Mouse (Mus musculus) limb, embryonic 14.5 days (tissue): ENCODE data around the gene Rapgef4. TPM values are rescaled to one million over a fixed set of nuclear protein-coding genes. Genes with fewer than 3 reads are reported as not detected.

ENCODE experiments used
- ATAC-seq: fragments of 200-750 bp; cut with Nextera tagmentation; 2 replicates; pipeline ENCODE4 v1.8.0; 2017; ENCODE audit warnings: low read depth, moderate number of reproducible peaks, moderate TSS enrichment; ENCODE audit not compliant: low FRiP score
- DNase-seq: peaks from one replicate; pipeline ENCODE4 v3.0.0-alpha.2; 2015; ENCODE audit warnings: low spot score
- H3K27ac ChIP-seq: fragments of 300-500 bp; sonication (generic); replicated peaks from 2 replicates; pipeline ENCODE4 v1.5.1; 2014; ENCODE audit warnings: low read depth, mild to moderate bottlenecking, low read length, moderate library complexity, mixed read lengths
- H3K27me3 ChIP-seq: fragments of 300-500 bp; sonication (generic); 2 replicates; pipeline ENCODE4 v1.6.1; 2014; ENCODE audit warnings: low read length, mixed read lengths; ENCODE audit not compliant: control insufficient read depth, insufficient read depth
- H3K36me3 ChIP-seq: fragments of 300-500 bp; sonication (generic); 2 replicates; pipeline ENCODE4 v1.6.1; 2014; ENCODE audit warnings: mild to moderate bottlenecking, low read length, moderate library complexity, mixed read lengths; ENCODE audit not compliant: control insufficient read depth, insufficient read depth
- H3K4me1 ChIP-seq: fragments of 300-500 bp; sonication (generic); 2 replicates; pipeline ENCODE4 v1.6.1; 2014; ENCODE audit warnings: antibody characterized with exemption, low read length, mixed read lengths; ENCODE audit not compliant: control insufficient read depth, insufficient read depth
- H3K4me2 ChIP-seq: fragments of 300-500 bp; sonication (generic); replicated peaks from 2 replicates; pipeline ENCODE4 v1.6.1; 2014; ENCODE audit warnings: low read depth, mild to moderate bottlenecking, low read length, moderate library complexity; ENCODE audit not compliant: severe bottlenecking
- H3K4me3 ChIP-seq: fragments of 300-500 bp; sonication (generic); replicated peaks from 2 replicates; pipeline ENCODE4 v1.5.1; 2014; ENCODE audit warnings: low read length
- H3K9ac ChIP-seq: fragments of 300-500 bp; sonication (generic); 2 replicates; pipeline ENCODE4 v1.6.1; 2014; ENCODE audit warnings: mild to moderate bottlenecking, low read depth, low read length, moderate library complexity; ENCODE audit not compliant: severe bottlenecking
- H3K9me3 ChIP-seq: fragments of 300-500 bp; sonication (generic); 2 replicates; pipeline ENCODE4 v1.6.1; 2016; ENCODE audit warnings: low read length; ENCODE audit not compliant: control insufficient read depth
- POLR2A ChIP-seq: fragments of 200-500 bp; IDR thresholded peaks from 2 replicates; pipeline ENCODE4 v1.8.0; 2012; ENCODE audit warnings: inconsistent platforms, mild to moderate bottlenecking, moderate library complexity, borderline replicate concordance; ENCODE audit not compliant: insufficient read depth, insufficient read length; ENCODE audit errors: extremely low read depth
- WGBS: fragments of 180-500 bp; shearing (Covaris S2); extraction: QIAGEN DNeasy Blood & Tissue Kit; methylation state at CpG from one replicate; pipeline ENCODE4 v1.1.7; 2014; 5-methylcytosine and 5-hydroxymethylcytosine counted together
- polyA plus RNA-seq, 2 experiments: library from polyadenylated mRNA; depleted of rRNA in 1 of 2; stranded (reverse) in 1 of 2; unstranded in 1 of 2; fragments of >200 nt; fragmentation: Nextera tagmentation in 1 of 2; extraction: Ambion mirVana in 1 of 2; gene quantifications; 2 replicates each; pipeline versions ENCODE4 v1.2.1 to v1.2.3; 2012 to 2014

Gene Rapgef4
- polyA plus RNA-seq, 2 experiments = 2.2 to 2.3 TPM

- Histone ChIP-seq H3K4me2 (no peak overlapping the region), H3K27me3 (no peaks in the 10 kb centered on the region), H3K9ac (no peak overlapping the region), H3K9me3 (no peaks in the 10 kb centered on the region), H3K36me3 (no peaks in the 10 kb centered on the region), H3K4me3 (no peak overlapping the region), H3K4me1 (no peaks in the 10 kb centered on the region), H3K27ac (no peak overlapping the region)
- no peak for ATAC-seq
- no peak for DNase-seq
- WGBS = 86% methylated on average over 5 of the region's 5 CpGs
- no peak for TF ChIP-seq POLR2A
Measured at GRCm38 (mm10) chr2:71993729-71994423, 12.8 kb downstream of the Rapgef4 start.

- H3K27me3 ChIP-seq = no peaks in the 10 kb centered on the region
- H3K9me3 ChIP-seq = no peaks in the 10 kb centered on the region
- no peaks in the 10 kb centered on the region for H3K4me1 ChIP-seq
- no peak overlapping the region for H3K4me3 ChIP-seq
- no peak overlapping the region for H3K9ac ChIP-seq
- no peak for TF ChIP-seq POLR2A
- DNase-seq = no peak
- no peak overlapping the region for H3K4me2 ChIP-seq
- no peaks in the 10 kb centered on the region for H3K36me3 ChIP-seq
- ATAC-seq = no peak
- 100% methylated on average over 2 of the region's 2 CpGs for WGBS
- no peak overlapping the region for H3K27ac ChIP-seq
Measured at GRCm38 (mm10) chr2:71998531-71998930, 17.5 kb downstream of the Rapgef4 start.

GRCm38 (mm10) chr2:72000102-72000501 lies 19.1 kb downstream of the Rapgef4 start:
- WGBS = 82% methylated on average over 2 of the region's 2 CpGs
- Histone ChIP-seq H3K9me3 (no peaks in the 10 kb centered on the region), H3K4me2 (no peak overlapping the region), H3K4me3 (no peak overlapping the region), H3K36me3 (no peaks in the 10 kb centered on the region), H3K4me1 (no peaks in the 10 kb centered on the region), H3K27ac (no peak overlapping the region), H3K27me3 (no peaks in the 10 kb centered on the region), H3K9ac (no peak overlapping the region)
- ATAC-seq (no peak), DNase-seq (no peak)
- TF ChIP-seq POLR2A = no peak

- ATAC-seq (no peak), DNase-seq (no peak)
- Histone ChIP-seq H3K4me3 (no peak overlapping the region), H3K36me3 (no peaks in the 10 kb centered on the region), H3K9ac (no peak overlapping the region), H3K27ac (no peak overlapping the region), H3K4me1 (no peaks in the 10 kb centered on the region), H3K27me3 (no peaks in the 10 kb centered on the region), H3K9me3 (no peaks in the 10 kb centered on the region), H3K4me2 (no peak overlapping the region)
- WGBS = 78% methylated on average over 5 of the region's 5 CpGs
- no peak for TF ChIP-seq POLR2A
Measured at GRCm38 (mm10) chr2:72002843-72003370, 21.9 kb downstream of the Rapgef4 start.

GRCm38 (mm10) chr2:72003756-72004525 lies 22.9 kb downstream of the Rapgef4 start:
- no peak overlapping the region for H3K27ac ChIP-seq
- ATAC-seq = no peak
- no peaks in the 10 kb centered on the region for H3K27me3 ChIP-seq
- H3K4me3 ChIP-seq = no peak overlapping the region
- H3K9me3 ChIP-seq = no peaks in the 10 kb centered on the region
- no peak for DNase-seq
- no peaks in the 10 kb centered on the region for H3K4me1 ChIP-seq
- no peaks in the 10 kb centered on the region for H3K36me3 ChIP-seq
- 82% methylated on average over 13 of the region's 13 CpGs for WGBS
- no peak for TF ChIP-seq POLR2A
- H3K9ac ChIP-seq = no peak overlapping the region
- H3K4me2 ChIP-seq = no peak overlapping the region
